Mouse (Mus musculus) intestine, embryonic 14.5 days (tissue): ENCODE measurements around the gene Dgkq. TPM values are rescaled to one million over a fixed set of nuclear protein-coding genes. Genes with fewer than 3 reads are reported as not detected.

Experiments used
- ATAC-seq: fragments of 200-750 bp; cut with Nextera tagmentation; replicated peaks from 2 replicates; pipeline ENCODE4 v1.8.0; 2017; ENCODE audit warnings: low read depth, moderate number of reproducible peaks, moderate TSS enrichment, moderate library complexity; ENCODE audit not compliant: low FRiP score, low TSS enrichment
- DNase-seq: peaks from one replicate; pipeline ENCODE4 v3.0.0-alpha.2; 2018; ENCODE audit warnings: low spot score
- H3K27ac ChIP-seq: fragments of 300-500 bp; sonication (generic); 2 replicates; pipeline ENCODE4 v1.5.1; 2014; ENCODE audit warnings: low read depth, mild to moderate bottlenecking, control low read depth
- H3K27me3 ChIP-seq: fragments of 300-500 bp; sonication (generic); replicated peaks from 2 replicates; pipeline ENCODE4 v1.6.1; 2014; ENCODE audit warnings: low read length, control low read depth; ENCODE audit not compliant: control insufficient read depth, insufficient read depth
- H3K36me3 ChIP-seq: fragments of 300-500 bp; sonication (generic); 2 replicates; pipeline ENCODE4 v1.6.1; 2014; ENCODE audit warnings: low read length, control low read depth; ENCODE audit not compliant: control insufficient read depth, insufficient read depth
- H3K4me1 ChIP-seq: fragments of 300-500 bp; sonication (generic); replicated peaks from 2 replicates; pipeline ENCODE4 v1.6.1; 2014; ENCODE audit warnings: low read length, control low read depth, mixed read lengths; ENCODE audit not compliant: control insufficient read depth, insufficient read depth
- H3K4me2 ChIP-seq: fragments of 300-500 bp; sonication (generic); 2 replicates; pipeline ENCODE4 v1.6.1; 2014; ENCODE audit warnings: low read length
- H3K4me3 ChIP-seq: fragments of 300-500 bp; sonication (generic); 2 replicates; pipeline ENCODE4 v1.5.1; 2014; ENCODE audit warnings: low read depth, low read length, control low read depth, mixed read lengths
- H3K9ac ChIP-seq: fragments of 300-500 bp; sonication (generic); 2 replicates; pipeline ENCODE4 v1.6.1; 2014; ENCODE audit warnings: mild to moderate bottlenecking, low read length
- H3K9me3 ChIP-seq: fragments of 300-500 bp; sonication (generic); 2 replicates; pipeline ENCODE4 v1.6.1; 2016; ENCODE audit warnings: low read length, control low read depth; ENCODE audit not compliant: control insufficient read depth
- WGBS: fragments of 180-500 bp; shearing (Covaris S2); extraction: QIAGEN DNeasy Blood & Tissue Kit; methylation state at CpG from one replicate; pipeline ENCODE4 v1.1.7; 2014; 5-methylcytosine and 5-hydroxymethylcytosine counted together
- polyA plus RNA-seq: library from polyadenylated mRNA; unstranded; fragments of >200 nt; fragmentation: Nextera tagmentation; extraction: Ambion mirVana; gene quantifications from 2 replicates; pipeline ENCODE4 v1.2.1, GENCODE M21; 2014

Dgkq gene
- polyA plus RNA-seq, 1 experiment from 2014 or later, result 8.0 TPM

GRCm38 (mm10) chr5:108677605-108678295 lies 8.3 kb upstream of the Dgkq start:
- ATAC-seq (peak; percentile 73), DNase-seq (peak; percentile 83)
- WGBS, result 4% methylated on average over 25 of the region's 25 CpGs
- H3K27me3 ChIP-seq, result no peaks in the 10 kb centered on the region
- peaks cover 13% of the 10 kb centered on the region; the same call in 1 of the 2 replicates for H3K4me1 ChIP-seq
- H3K4me2 ChIP-seq, result peak overlapping the region; percentile 46
- H3K4me3 ChIP-seq, result peak overlapping the region; percentile 13
- peak overlapping the region; percentile 77 for H3K27ac ChIP-seq
- H3K9me3 ChIP-seq, result no peaks in the 10 kb centered on the region
- peak overlapping the region; percentile 50 for H3K9ac ChIP-seq
- H3K36me3 ChIP-seq, result 0 out of 2 replicates have a peak, but pooled peaks cover 5% of the 10 kb centered on the region

- ATAC-seq, result peak; percentile 47; the same call in 1 of the 2 replicates
- WGBS, result 10% methylated on average over 5 of the region's 5 CpGs
These were observed 7.5 kb upstream of the Dgkq start for GRCm38 (mm10) chr5:108676772-108677498.

GRCm38 (mm10) chr5:108675251-108675816 lies 5.9 kb upstream of the Dgkq start, which contains the start of gene Slc26a1:
Slc26a1 (minus strand) TSS chr5:108675569.
- Histone ChIP-seq H3K27ac (no peak within 1 kb of the TSS; the same call in 1 of the 2 replicates), H3K9ac (no peak within 1 kb of the TSS), H3K27me3 (no peaks in the 10 kb centered on the region), H3K4me3 (no peak within 1 kb of the TSS), H3K4me1 (peaks cover 13% of the 10 kb centered on the region; the same call in 1 of the 2 replicates), H3K9me3 (no peaks in the 10 kb centered on the region), H3K36me3 (peaks cover 14% of the 10 kb centered on the region), H3K4me2 (no peak within 1 kb of the TSS)
- DNase-seq, result no peak
- ATAC-seq, result peak; percentile 28
- WGBS, result 71% methylated on average over 9 of the region's 9 CpGs

More at GRCm38 (mm10) chr5:108676772-108677498, 7.5 kb upstream of the Dgkq start:
- Histone ChIP-seq H3K36me3 (peaks cover 13% of the 10 kb centered on the region), H3K4me2 (peak overlapping the region; percentile 46), H3K4me1 (peaks cover 13% of the 10 kb centered on the region; the same call in 1 of the 2 replicates), H3K27ac (peak overlapping the region; percentile 77), H3K9ac (peak overlapping the region; percentile 50; the same call in 1 of the 2 replicates), H3K9me3 (no peaks in the 10 kb centered on the region), H3K27me3 (no peaks in the 10 kb centered on the region), H3K4me3 (peak overlapping the region; percentile 13)
- DNase-seq, result no peak

GRCm38 (mm10) chr5:108674624-108675023 lies 5.2 kb upstream of the Dgkq start:
- 77% methylated on average over 2 of the region's 2 CpGs for WGBS
- Histone ChIP-seq H3K27ac (no peak overlapping the region), H3K4me3 (no peak overlapping the region), H3K4me2 (no peak overlapping the region), H3K4me1 (peaks cover 17% of the 10 kb centered on the region), H3K36me3 (peaks cover 14% of the 10 kb centered on the region), H3K9ac (no peak overlapping the region), H3K9me3 (no peaks in the 10 kb centered on the region), H3K27me3 (no peaks in the 10 kb centered on the region)
- DNase-seq (no peak), ATAC-seq (no peak)

- Histone ChIP-seq H3K4me3 (no peak overlapping the region), H3K36me3 (peaks cover 14% of the 10 kb centered on the region), H3K27ac (no peak overlapping the region), H3K9me3 (no peaks in the 10 kb centered on the region), H3K9ac (no peak overlapping the region), H3K4me1 (peaks cover 14% of the 10 kb centered on the region), H3K4me2 (no peak overlapping the region), H3K27me3 (no peaks in the 10 kb centered on the region)
- DNase-seq (no peak), ATAC-seq (no peak)
- WGBS, result 97% methylated on average over 12 of the region's 12 CpGs
These were observed 2.3 kb upstream of the Dgkq start for GRCm38 (mm10) chr5:108671757-108672156.

- peak; percentile 60 for DNase-seq
- Histone ChIP-seq H3K9ac (no peak overlapping the region), H3K4me3 (no peak overlapping the region), H3K4me2 (no peak overlapping the region), H3K27me3 (no peaks in the 10 kb centered on the region), H3K36me3 (peaks cover 14% of the 10 kb centered on the region), H3K27ac (no peak overlapping the region), H3K9me3 (no peaks in the 10 kb centered on the region), H3K4me1 (peaks cover 10% of the 10 kb centered on the region)
- ATAC-seq, result no peak
These were observed 1.3 kb upstream of the Dgkq start for GRCm38 (mm10) chr5:108670785-108671184.

- no peak for ATAC-seq
- 74% methylated on average over 9 of the region's 9 CpGs for WGBS
These were observed 514 bp upstream of the Dgkq start for GRCm38 (mm10) chr5:108669986-108670385.

GRCm38 (mm10) chr5:108668387-108668932 lies 1.0 kb downstream of the Dgkq start:
- no peak for DNase-seq
- Histone ChIP-seq H3K36me3 (peaks cover 14% of the 10 kb centered on the region), H3K4me1 (peaks cover 10% of the 10 kb centered on the region), H3K4me2 (peak overlapping the region; percentile 56), H3K4me3 (peak overlapping the region; percentile 58), H3K9ac (peak overlapping the region; percentile 70), H3K27ac (peak overlapping the region; percentile 86), H3K9me3 (no peaks in the 10 kb centered on the region), H3K27me3 (0 out of 2 replicates have a peak, but pooled peaks cover 3% of the 10 kb centered on the region)
- ATAC-seq, result no peak
- 14% methylated on average over 3 of the region's 3 CpGs for WGBS

More at GRCm38 (mm10) chr5:108669986-108670385, 514 bp upstream of the Dgkq start:
- H3K27me3 ChIP-seq, result no peaks in the 10 kb centered on the region
- H3K4me2 ChIP-seq, result peak overlapping the region; percentile 56
- peak overlapping the region; percentile 58; the same call in 1 of the 2 replicates for H3K4me3 ChIP-seq
- H3K27ac ChIP-seq, result 0 out of 2 replicates have a peak overlapping the region, but pooled peaks have one; percentile 86
- no peaks in the 10 kb centered on the region for H3K9me3 ChIP-seq
- no peak overlapping the region for H3K9ac ChIP-seq
- no peak for DNase-seq
- peaks cover 10% of the 10 kb centered on the region for H3K4me1 ChIP-seq
- H3K36me3 ChIP-seq, result peaks cover 14% of the 10 kb centered on the region
